Mouse (Mus musculus): ENCODE data around the gene Anapc16.

- TF ChIP-seq CTCF (IDR thresholded peaks at IDR 0.05; ENCODE audit: extremely low read depth, insufficient read depth, insufficient read length, insufficient replicate concordance), result no peak
- no peak for TF ChIP-seq POLR2A (IDR thresholded peaks at IDR 0.05; ENCODE audit: low read depth, low read length)
Measured at GRCm38 (mm10) chr10:60033064-60033463, 30.1 kb upstream of the Anapc16 start.
